Mouse (Mus musculus): Measurements from ENCODE around the gene Hoxa3.

Gene Hoxa3

DNA sequence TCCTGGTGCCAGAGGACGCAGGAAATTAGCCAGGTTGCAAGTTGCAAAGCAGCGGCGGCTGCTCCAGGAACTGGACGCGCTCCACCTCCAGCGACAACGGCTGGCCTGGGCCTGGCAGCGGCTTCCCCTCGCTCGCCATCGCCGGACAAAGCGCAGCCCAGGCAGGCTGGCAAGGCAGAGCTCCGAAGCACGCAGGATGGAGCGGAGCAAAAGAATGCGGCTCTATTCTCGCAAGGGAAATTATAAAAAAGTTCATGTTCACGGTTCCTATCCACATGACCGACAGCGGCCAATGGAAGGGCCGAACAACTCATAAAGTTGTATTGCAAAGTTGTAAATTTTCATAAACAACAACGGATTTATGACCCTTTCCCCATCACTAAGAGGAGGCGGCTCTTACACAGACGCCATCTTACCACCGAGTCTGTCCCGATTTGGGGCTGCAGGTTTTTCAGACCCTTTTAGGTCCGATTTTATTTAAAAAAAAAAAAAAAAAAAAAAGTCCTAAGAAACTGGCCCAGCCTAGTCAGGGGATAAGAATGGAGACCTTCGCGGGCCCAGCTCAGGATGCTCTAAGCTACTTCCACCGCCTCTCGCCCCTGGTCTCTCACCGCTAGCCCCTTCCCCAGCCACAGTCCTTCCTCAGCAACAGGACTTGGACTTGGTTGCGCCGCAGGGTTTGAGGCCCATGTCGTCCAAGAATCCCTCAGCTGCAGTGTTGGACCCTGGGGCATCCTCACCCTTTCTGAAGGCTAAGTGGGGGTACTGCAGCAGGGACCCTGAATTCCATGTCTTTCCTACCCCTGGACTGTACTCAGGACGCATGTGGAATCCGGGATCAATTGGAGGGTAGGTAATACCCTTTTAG is at the start of gene Hoxa3, which contains the start of gene Gm28308:
Gene Hoxa3, minus strand, starts transcription at position 218 of the 868 bp plus-strand sequence.
Gene Gm28308, minus strand, starts transcription at position 221 of the 868 bp plus-strand sequence.
- DNase-seq (ENCODE audit: low read depth, low spot score): no peak

- DNase-seq (ENCODE audit: low read depth, low spot score): no peak
Observed at GRCm38 (mm10) chr6:52262463-52263320, 49.6 kb upstream of the Hoxa3 start.

- DNase-seq (ENCODE audit: low read depth, low spot score): no peak
Observed at GRCm38 (mm10) chr6:52261751-52262462, 48.8 kb upstream of the Hoxa3 start.

- no peak for DNase-seq (ENCODE audit: low read depth, low spot score)
Observed at GRCm38 (mm10) chr6:52260654-52261575, 47.8 kb upstream of the Hoxa3 start, which contains the start of gene Hoxa13. Gene Hoxa13, minus strand, starts transcription at chr6:52260880.

GRCm38 (mm10) chr6:52259811-52260261 is 46.7 kb upstream of the Hoxa3 start:
- DNase-seq (ENCODE audit: low read depth, low spot score): no peak

- DNase-seq (ENCODE audit: low read depth, low spot score): no peak
Observed at GRCm38 (mm10) chr6:52259081-52259790, 46.1 kb upstream of the Hoxa3 start.

DNA sequence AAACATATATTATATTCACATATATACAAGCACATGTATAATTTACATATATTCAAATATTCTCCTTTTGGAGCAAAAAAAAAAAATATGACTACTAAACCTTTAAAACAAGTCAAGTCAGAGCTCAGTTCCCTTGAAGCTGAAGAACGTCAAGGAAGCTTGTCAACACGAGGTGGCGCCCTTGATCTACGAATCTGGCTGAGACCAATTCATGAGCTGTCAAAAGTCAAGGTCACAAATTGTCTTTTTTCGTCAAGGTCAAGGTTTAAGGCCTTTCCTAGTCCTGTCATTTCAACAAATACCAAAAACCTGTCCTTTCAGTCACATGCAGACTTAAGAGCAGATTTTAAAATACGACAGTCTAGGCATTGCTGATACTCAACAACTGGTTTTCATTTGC is 43.8 kb upstream of the Hoxa3 start:
- peak; percentile 79 for DNase-seq (ENCODE audit: low read depth, low spot score)

DNA sequence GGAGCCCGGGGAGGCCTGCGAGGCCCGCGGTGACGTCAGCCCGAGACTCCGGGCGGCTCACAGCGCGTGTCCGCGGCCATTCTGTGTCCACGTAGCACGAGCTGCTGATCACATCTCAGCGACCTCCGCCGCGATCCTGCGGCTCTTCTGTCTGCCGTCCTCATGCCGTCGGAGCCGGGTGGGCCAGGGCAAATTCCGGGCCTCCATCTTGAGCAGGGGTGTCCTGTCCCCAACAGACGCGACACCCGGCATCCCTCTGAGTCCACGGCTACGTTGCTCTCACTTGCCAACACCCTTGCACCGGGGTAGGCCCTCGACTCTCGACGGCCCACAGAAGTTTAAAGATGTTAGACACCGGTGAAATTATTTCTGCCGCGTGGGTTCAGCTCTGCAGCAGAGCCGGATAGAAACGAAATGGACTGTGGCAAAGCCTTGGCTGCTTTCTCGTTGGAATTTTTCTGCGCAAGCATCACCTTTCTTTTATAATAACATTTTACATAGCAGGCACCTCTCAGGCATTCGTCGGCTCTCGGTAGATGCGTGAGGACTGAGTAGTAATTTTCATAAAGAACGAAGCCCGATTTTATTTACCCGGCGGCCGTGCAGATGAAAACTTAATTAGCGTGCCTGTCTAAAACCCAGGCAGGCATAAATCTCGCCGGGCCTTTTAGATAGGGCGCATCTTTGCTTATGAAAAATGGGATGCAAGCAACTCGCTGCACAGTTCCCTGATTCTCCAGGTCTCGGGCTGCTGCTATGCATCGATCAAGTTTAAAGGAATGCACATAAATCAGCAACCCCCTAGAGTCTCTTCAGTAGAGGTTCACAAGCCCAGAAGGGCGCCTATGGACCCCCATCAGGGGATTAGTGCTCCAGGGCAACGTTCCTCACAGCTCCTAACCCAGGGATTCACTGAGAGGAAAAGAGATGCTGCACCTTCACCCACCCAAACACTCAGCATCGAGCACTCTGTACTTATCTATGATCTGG is 40.7 kb upstream of the Hoxa3 start:
- DNase-seq (ENCODE audit: low read depth, low spot score): no peak

DNA sequence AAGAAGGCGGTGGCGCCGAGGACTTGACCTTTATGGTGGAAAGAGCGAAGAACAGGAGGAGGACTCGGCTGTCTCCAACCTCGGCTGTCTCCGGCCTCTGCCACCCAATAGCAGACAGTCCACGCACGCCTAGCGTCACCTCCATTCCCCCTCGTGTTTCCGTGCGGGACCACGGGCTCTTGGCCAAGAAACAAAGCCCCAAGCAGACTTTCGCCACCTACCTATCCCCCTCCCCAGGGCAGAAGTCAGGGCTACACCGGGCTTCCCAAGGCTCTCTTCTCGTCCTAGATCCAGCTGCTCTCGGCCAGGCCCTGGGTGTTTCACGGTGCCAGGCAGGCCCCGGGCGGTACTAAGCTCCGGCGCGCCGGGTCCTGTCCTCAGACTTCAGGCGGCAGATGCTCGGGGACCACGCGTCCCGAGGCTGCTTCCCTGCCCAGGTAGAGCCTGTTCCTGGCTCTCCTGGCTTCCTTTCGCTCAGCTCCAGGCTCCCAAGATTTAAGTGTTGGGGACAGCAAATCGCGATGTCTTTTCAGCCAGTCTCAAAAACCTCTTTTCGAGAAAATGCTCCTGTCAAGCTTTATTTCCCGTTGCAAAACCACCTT is 39.7 kb upstream of the Hoxa3 start:
- DNase-seq (ENCODE audit: low read depth, low spot score): no peak

DNA sequence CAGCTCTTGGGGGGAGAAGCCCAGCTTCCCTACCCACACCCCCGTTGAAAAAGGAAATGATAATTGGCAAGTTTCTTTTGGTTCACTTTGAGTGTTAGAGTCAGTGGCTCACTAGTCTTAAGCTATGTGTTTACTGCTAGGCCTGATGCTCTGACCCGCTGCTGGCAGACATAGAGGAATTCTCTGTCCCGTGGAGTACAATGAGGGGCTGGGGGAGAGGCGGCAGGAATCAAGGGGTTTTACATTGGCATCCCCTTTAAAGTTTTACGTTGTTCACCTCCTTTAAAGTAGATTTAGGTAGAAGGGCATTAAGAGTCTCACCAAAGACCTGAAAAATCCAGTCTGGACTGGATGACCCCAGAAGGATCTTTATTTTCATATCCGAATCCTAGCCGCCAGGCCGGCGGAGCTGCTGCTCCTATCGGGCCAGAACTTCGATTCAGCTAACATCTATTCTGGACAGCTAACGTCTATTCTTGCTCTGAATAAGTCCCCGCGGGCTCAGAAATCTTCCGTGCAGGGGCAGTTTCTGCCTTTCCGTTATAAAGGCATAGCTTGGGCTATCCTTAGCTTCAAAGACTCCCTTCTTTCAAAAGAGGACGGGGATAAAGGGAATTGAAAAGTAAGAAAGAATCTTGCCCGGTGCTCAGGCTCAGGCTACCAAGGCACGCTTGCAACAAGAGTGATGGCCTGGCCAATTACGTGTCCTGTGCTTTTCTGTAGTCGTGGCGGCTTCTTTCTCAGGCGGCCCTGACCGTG is 39.1 kb upstream of the Hoxa3 start:
- no peak for DNase-seq (ENCODE audit: low read depth, low spot score)

- DNase-seq (ENCODE audit: low read depth, low spot score): no peak
Observed at GRCm38 (mm10) chr6:52251177-52251879, 38.2 kb upstream of the Hoxa3 start.

- no peak for DNase-seq (ENCODE audit: low read depth, low spot score)
Observed at GRCm38 (mm10) chr6:52249826-52250225, 36.7 kb upstream of the Hoxa3 start.

GRCm38 (mm10) chr6:52249415-52249738 is 36.2 kb upstream of the Hoxa3 start:
- DNase-seq (ENCODE audit: low read depth, low spot score): no peak

GRCm38 (mm10) chr6:52248638-52249414 is 35.7 kb upstream of the Hoxa3 start:
- no peak for DNase-seq (ENCODE audit: low read depth, low spot score)

DNA sequence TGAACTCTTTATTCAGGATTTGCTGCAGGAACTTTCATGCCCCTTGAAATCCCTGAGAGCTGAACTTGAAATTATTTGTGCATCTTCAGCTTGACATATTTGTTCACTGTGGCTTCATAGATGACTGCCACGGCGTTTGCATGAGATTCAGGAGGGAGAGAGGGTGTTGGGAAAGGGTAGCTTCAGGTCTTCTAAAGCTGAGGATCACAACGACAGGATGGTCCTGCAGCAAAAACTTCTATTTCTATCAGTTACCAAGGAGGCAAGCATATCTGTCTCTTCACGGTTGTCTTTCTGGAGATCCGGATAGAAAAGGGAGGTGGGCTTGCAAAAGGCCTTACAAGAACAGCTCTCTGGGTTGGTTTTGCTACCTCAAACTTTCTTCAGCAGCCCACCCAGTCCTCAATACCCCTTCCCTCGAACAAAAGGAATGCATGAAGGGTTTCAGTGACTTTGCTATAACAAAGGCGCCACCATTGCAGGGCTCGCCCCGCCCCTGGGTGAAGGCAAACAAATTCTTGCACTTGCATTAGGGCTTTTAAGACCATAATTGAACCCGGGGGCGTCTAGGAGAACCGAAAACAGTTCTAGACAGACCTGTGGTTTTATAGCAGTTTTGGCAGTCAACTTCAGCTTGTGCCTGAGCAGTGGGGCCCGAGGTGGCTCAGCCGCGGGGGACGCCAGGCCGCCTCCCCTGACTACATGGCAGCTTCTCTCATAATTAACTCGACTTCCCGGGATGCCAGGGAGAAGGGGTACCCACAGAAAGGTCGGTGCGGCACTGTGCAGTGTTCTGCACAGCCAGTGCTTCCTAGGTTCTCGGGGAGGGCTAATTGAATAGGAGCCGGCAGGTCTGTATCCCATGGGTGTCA is 34.9 kb upstream of the Hoxa3 start:
- no peak for DNase-seq (ENCODE audit: low read depth, low spot score)

Measured in brain, adult 2 months (tissue).